Mouse (Mus musculus) gastrocnemius, postnatal 14 days (tissue): ENCODE measurements around the gene Ampd2. TPM values are rescaled to one million over a fixed set of nuclear protein-coding genes. Genes with fewer than 3 reads are reported as not detected.

Source experiments
- DNase-seq: peaks from one replicate; pipeline ENCODE4 v3.0.0; 2021; ENCODE audit warnings: mixed read lengths
- intact Hi-C: fragments of 180-260 bp; cut with DNase I; formaldehyde crosslinking; loops from one replicate; pipeline ENCODE4 v1.15.1; 2025; ENCODE audit warnings: low total_unique reads
- total RNA-seq, 2 experiments: library from RNA; stranded (reverse); gene quantifications; 2 replicates each; pipeline ENCODE4 v1.2.3; 2021

Gene Ampd2
- total RNA-seq, 2 experiments from 2014 or later: 4.8 to 7.2 TPM

- intact Hi-C loops: no loop called here
- DNase-seq: no peak
Measured at GRCm38 (mm10) chr3:108097656-108098055, 11.2 kb upstream of the Ampd2 start.

DNA sequence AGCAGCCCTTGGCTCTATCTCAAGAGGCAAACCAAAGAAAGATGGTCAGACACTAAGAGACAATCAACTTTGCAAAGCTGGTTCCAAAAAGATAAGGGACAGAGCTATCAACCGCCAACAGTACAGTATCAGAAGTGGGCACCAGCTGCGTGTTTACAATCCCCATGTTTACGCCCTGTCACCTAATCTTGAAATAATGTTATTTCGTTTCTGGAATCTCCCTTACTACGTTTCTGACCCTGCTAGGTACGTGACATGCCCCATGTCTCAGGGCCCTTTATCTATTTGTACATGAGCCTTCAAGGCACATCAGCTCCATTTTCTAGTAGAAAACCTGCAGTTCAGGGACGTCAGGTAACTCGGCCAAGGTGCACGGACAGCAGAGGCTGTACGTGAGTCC is 10.3 kb upstream of the Ampd2 start:
- intact Hi-C loops: no loop called here
- no peak for DNase-seq

GRCm38 (mm10) chr3:108096226-108096625 is 9.8 kb upstream of the Ampd2 start:
- no peak for DNase-seq
- intact Hi-C loops: no loop called here

GRCm38 (mm10) chr3:108094976-108095760 is 8.7 kb upstream of the Ampd2 start:
- DNase-seq: no peak
- intact Hi-C loops: no loop called here

DNA sequence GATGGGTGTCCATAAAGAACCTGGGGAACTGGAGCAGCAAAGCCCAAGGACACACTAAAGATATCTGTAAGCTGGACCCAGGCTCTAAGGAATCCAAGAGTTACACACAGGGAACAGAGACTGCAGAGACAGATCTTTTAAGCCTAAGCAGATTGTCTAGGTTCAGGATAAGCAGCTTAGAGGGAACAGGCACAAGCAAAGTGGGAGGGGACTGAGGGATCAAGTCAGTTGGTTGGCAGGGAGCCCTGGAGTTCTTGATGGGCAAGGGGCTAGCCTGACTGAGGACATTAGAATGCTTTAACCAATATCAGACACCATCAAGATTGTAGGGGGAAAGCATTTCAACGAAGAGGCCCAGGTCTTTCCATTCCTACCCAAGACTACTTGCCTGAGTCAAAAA is 7.7 kb upstream of the Ampd2 start:
- intact Hi-C loops: no loop called here

DNA sequence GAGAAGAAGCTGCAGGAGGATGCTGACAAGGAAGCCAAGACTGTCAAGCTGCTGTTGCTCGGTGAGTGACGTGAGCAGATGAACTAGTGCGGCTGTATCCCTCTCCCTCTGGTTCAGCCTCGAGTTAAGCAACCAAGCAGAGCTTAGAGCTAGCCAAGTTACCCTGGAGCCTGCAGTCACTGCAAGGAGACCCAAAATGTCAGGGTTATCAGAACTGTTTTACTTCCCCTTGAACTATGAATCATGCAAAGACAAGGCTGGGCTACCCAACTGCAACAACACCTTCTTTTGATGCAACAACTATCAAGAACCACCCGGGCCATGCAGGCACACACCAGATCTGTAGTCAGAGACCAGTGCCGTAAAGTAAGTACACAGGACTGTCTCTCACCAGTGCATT is 6.9 kb upstream of the Ampd2 start:
- DNase-seq: no peak
- intact Hi-C loops: no loop called here

More for the DNA sequence above, 7.7 kb upstream of the Ampd2 start:
- no peak for DNase-seq

DNA sequence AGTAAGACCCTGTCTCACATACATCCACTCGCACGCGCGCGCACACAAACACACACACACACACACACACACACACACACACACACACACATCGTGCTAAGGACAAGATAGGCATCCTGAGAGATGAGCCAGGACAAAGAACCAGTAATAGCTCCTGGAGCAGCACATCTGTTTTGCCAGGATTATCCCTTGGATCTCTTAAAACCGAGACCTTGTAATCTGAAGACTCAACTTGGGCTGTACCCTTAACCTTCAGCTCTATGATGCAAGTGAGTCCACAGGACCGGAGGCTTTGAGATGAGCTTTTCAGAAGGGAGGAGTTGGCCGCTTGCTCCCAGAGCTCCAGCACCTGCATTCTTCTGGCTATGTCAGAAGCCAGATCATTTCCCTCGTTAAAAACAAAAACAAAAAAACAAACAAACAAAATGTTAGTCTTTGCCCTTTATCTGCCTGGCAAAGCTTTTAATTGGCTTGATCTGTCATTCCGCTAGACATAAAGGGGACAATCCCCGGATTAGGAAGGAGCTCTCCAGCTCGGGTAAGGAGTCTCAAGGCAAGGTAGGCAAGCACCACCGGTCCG is 6.2 kb upstream of the Ampd2 start, which contains the start of gene Gnat2:
TSS of gene Gnat2 (plus strand) at position 254 of the 580 bp plus-strand sequence.
- intact Hi-C loops: no loop called here

DNA sequence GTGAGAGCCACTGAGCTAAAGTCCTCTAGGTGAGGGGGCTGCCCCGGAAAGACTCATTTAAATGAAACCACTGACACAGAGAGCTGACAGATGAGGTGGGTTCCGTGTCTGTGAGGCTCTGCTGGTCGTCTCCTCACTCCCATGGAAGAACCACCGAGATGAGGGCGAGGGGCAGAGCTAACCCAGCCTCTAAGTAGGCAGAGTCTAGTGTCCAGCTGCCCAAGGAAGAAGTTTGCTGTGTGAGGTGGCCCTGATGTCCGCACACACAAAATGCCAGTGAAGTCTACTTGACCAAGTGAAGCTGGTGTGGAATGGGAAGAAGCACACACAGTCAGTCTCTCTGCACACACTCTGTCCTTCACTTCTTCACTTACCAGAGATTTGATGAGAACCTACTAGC is 5.6 kb upstream of the Ampd2 start:
- DNase-seq: no peak
- intact Hi-C loops: no loop called here

More for the DNA sequence above, 6.2 kb upstream of the Ampd2 start, which contains the start of gene Gnat2:
- DNase-seq: no peak

DNA sequence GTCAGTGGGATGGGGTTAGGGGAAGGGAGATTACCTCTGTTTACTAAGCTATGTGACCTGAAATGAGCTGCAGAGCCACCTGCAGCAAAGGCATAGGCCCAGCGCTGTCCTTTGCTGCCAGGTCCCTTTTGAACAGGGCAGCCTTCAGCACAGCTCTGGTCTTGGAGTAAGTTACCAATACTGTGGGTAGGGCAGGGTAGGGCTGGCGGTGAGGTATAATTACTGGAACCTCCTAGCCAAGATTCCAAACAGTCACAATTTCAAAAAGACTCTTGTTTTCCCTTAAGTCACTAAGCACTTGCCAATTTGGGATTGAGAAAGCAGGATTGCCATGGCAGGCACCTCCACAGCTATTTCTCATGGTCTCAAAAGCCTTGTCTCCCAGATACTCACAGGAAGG is 4.1 kb upstream of the Ampd2 start:
- intact Hi-C loops: no loop called here
- no peak for DNase-seq

GRCm38 (mm10) chr3:108089916-108090315 is 3.5 kb upstream of the Ampd2 start:
- intact Hi-C loops: no loop called here
- DNase-seq: no peak

DNA sequence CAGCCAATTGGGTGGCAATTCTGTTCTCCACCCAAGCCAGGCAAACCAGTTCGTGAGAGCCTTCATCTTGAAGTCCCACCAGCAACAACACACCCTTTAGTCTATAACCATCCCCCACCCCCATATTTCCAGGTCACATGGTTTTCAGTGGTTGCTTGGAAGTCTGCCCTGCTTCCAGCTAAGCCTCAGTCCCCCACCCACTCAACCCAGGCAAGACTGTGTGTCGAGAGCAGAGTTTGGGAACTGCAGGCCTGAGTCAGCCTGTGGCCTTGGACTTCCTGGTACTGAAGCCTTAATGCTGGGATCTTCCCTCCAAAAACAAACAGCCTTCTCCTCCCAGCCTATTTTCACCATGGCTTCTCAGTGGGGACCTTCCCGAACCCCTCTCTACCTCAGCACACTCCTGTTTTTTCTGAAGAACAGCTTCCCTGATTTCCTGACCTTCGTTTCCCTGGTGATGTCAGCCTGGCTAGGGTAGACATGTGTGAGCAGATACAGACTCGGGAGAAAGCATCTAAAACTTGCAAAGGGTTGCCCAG is 2.5 kb upstream of the Ampd2 start:
- DNase-seq: no peak
- intact Hi-C loops: no loop called here

DNA sequence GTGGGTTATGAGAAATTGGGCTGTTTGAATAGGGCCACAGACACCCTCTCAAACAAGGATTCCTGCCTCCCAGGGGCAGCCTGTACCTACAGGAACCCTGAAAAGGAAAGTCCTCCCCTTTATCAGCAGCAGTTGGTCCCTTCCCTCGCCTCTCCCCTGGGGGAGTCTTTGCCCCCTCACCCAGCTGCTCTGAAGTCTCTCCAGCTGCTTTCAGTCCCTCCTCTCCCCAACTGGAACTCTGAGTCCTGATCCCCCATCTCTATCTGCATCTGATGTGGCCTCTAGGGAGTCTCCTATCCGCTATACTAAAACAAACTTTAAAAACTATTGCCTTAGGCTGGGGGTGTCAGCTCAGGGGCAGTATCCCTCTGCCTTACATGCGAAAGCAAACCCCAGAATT is 878 bp upstream of the Ampd2 start:
- DNase-seq: no peak
- intact Hi-C loops: no loop called here

DNA sequence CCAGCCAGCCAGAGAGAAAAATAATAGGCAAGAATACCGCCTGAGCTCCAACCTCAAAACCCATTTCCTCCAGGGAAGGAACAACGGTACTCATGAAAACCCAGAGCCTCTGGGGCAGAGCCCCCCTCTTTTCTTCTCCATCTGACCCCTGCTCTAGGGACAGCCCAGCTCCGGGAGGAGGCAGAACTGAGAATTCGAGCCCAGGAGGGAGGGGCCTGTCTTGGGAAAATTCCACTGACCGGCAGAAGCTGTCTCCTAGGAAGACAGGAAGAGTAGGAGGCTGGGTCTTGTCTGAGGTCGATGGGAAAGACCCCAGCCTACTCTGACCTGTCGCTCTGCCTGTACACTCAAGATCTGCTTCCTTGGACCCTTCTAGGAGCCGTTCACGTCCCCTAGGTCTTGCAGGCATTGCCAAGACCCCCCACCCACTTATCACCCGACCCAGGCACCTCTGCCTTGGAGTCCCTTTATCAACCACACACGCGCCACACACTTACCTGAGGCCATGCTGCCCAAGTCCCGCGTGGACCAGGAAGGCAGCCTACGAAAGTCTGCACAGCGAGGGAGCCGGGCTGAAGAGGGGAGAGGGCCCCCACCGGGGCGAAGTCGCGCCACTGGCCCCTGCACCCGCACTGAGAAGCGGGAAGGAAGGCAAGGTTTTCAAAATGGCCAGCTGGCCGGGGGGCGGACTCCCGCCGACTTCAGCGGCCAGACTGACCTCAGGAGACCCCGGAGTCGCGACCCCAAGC is 556 bp downstream of the Ampd2 start:
- DNase-seq: peak; percentile 87
- intact Hi-C loops: no loop called here

- intact Hi-C loops: no loop called here
- peak; percentile 97 for DNase-seq
Measured at GRCm38 (mm10) chr3:108085281-108085720, 1.1 kb downstream of the Ampd2 start.

GRCm38 (mm10) chr3:108084767-108085270 is 1.6 kb downstream of the Ampd2 start:
- no peak for DNase-seq
- intact Hi-C loops: no loop called here

GRCm38 (mm10) chr3:108083904-108084407 is 2.5 kb downstream of the Ampd2 start:
- intact Hi-C loops: no loop called here
- no peak for DNase-seq

DNA sequence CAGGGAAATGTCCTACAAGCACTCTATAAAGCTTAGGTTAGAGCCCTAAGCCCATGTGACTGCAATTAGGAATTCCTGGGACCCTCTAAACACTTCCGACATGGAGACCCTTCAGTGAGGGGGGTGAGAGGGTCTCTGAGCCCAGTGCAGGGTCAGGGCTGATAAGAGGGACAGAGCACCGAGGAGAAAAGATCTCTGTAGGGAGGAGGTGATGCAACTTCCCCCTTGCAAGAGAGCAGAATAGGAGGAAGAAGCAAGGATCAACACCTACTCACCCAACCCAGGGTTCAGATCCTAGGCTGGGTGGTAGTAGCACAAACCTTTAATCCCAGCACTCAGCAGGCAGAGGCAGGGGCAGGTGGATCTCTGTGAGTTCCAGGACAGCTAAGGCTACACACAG is 3.3 kb downstream of the Ampd2 start:
- no peak for DNase-seq
- intact Hi-C loops: no loop called here

DNA sequence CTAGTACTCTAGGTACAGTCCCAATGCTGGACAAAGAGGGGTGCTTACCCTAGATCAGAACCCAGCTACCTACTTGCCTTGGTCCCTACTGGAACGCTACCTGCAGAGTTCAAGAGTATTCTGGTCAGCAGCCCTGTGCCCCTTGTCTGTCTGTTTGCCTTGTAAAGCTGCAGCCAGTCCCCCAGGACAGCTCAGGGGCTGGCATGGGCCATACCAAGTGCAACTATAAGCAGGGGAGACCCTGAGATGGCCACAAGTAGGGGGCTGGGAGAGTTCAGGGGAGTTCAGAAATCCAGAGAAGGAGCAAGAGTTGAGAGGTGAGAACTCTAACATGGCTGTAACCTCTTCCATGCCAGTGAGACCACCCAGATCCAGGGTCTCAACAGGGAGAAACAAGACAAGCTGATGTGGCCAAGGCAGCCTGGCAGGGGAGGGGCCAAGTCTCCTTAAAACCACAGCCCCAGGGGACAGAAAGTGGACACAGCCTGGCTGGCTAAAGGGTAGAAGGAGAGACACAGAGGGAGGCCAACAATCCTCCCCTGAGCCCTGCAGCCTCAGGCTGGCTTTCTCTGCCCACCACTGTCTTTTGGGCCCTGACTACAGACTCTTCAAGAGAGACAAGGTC is 4.1 kb downstream of the Ampd2 start:
- DNase-seq: no peak
- intact Hi-C loops: no loop called here

GRCm38 (mm10) chr3:108081681-108082080 is 4.8 kb downstream of the Ampd2 start:
- no peak for DNase-seq
- intact Hi-C loops: no loop called here
